Mouse (Mus musculus) left cerebral cortex, adult 2 months (tissue): ENCODE data around the gene Hira. TPM values are rescaled to one million over a fixed set of nuclear protein-coding genes. Genes with fewer than 3 reads are reported as not detected.
"Not testable (repeated sequence)": the region's sequence is repeated elsewhere in the genome, so short reads cannot be mapped to it uniquely, and the experiment has no call there.

Experiments
- DNase-seq, 2 experiments: peaks; one replicate each; pipeline ENCODE4 v3.0.0; 2021 to 2022; ENCODE audit warnings: low spot score in 2 of 2, mixed read lengths in 1 of 2; ENCODE audit errors: extremely low spot score in 1 of 2
- H3K27ac ChIP-seq: fragments of 200-600 bp; 2 replicates; pipeline ENCODE4 v1.8.1; 2022
- H3K4me3 ChIP-seq: fragments of 200-600 bp; 2 replicates; pipeline ENCODE4 v1.8.1; 2022
- CTCF ChIP-seq: fragments of 200-600 bp; IDR thresholded peaks from 2 replicates; pipeline ENCODE4 v1.8.1; 2022; ENCODE audit warnings: antibody characterized with exemption, mild to moderate bottlenecking, moderate library complexity
- intact Hi-C: fragments of 180-260 bp; cut with DNase I; formaldehyde crosslinking; loops from one replicate; pipeline ENCODE4 v1.15.1; 2025
- long read RNA-seq, 2 experiments: library from polyadenylated mRNA; stranded (forward); transcript quantifications; one replicate each; pipeline ENCODE4 v2.0.0; 2021; ENCODE audit warnings: borderline mapping rate in 2 of 2
- total RNA-seq, 2 experiments: library from RNA; stranded (reverse); gene quantifications; 2 replicates each; pipeline ENCODE4 v1.2.3; 2021

Hira gene
- 10 to 100 TPM; 82.1 to 93.6 TPM for total RNA-seq
- long read RNA-seq, experiment 1, partial matches to known transcripts: 3 of 3 reads
- long read RNA-seq, experiment 1, other reads (novel, unspliced or antisense): 0 of 3 reads
- long read RNA-seq, experiment 2, partial matches to known transcripts: 2 of 3 reads
- long read RNA-seq, experiment 2, other reads (novel, unspliced or antisense): 1 of 3 reads

DNA sequence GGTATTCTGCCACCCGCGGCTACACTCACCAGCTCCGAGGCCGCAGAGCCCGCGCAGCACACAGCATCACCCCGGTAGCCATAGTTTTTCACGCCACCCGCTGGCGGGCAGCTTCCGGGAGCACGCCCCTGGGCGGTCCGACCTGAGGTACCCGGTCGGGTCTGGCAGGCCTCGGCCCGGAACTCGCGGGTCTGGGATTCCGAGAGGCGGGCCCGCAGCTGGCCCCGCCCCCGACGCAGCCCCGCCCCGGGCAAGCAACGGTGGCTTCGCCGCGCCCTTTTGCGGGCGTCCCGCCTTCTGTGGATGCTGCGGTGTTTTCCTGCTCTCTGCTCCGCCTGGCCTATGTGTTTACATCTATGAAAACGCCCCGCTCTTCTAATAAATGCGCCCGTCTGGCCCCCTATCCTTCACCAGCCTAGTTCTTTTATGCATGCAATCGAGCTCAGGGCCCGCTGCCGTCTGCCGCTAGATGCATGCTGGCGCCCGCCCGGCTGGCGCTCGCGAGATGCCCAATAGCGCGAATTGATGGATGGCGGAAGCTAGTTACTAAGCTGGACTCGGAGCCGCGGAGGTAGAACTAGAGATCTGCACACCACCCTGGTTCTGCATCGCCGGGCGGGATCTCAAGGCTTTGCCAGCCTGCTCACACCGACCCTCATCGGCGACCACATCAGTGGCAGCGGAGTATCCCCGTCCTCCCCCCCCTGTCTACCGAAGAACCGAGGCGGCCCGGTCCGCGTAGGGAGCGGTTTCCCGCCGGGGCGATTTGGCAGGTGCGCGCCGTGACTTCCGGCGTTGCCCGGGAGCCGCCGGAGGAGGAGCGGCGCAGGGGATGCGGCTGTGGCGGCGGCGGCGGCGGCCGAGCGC is at the start of gene Hira, which contains the start of gene Mrpl40:
Hira (plus strand) TSS at position 596 of the 867 bp plus-strand sequence.
Mrpl40 (minus strand) TSS at position 421 of the 867 bp plus-strand sequence.
- intact Hi-C loops: no loop called here
- Histone ChIP-seq H3K4me3 (peak within 1 kb of the TSS; percentile 68), H3K27ac (peak within 1 kb of the TSS; percentile 96)
- TF ChIP-seq CTCF: no peak; the same call in none of the 2 replicates
- DNase-seq: peak; percentile 94 to 95

DNA sequence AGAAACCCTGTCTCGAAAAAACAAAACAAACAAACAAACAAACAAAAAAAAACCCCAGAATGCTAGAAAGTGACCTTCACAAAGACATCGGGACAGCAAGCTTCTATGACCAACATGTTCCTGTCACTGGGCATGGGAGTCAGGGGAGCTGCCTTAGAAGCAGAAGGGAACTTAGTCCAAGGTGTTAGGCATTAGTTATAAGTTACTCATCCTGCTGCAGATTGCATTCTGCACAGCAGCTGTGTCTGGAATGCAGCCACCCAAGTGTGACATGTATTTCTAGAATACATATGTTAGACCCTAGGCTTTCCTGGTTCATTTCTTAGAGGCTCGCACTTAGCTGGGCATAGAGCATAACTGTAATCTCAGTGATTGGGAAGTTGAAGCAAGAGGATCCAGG is 48.2 kb upstream of the Hira start:
- DNase-seq: no peak
- Histone ChIP-seq H3K27ac (no peak overlapping the region), H3K4me3 (no peak overlapping the region)
- intact Hi-C loops: no loop called here
- TF ChIP-seq CTCF: no peak

GRCm38 (mm10) chr16:18829102-18829501 is 47.7 kb upstream of the Hira start:
- Histone ChIP-seq H3K4me3 (no peak overlapping the region), H3K27ac (no peak overlapping the region)
- TF ChIP-seq CTCF: no peak
- no peak for DNase-seq
- intact Hi-C loops: no loop called here

DNA sequence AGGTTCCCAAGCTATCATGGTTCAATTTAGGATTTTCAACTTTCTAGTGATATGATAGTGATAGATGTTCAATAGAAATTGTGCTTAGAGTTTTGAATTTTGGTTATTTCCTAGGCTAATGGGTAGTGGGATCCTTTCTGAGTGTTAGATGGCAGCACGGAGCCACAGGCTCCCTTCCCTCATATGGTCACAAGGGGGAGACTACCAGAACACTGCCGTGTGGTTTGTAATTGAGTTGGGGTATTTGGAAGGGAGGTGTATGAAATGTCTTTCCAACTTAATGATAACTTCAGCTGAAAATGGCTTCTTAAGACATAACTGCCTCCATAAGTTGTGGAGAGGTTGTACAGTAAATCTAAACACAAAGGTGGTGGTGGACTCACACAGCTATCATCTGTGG is 43.4 kb upstream of the Hira start:
- Histone ChIP-seq H3K4me3 (no peak overlapping the region), H3K27ac (no peak overlapping the region)
- no peak for DNase-seq
- intact Hi-C loops: no loop called here
- peak; percentile 12 for TF ChIP-seq CTCF

DNA sequence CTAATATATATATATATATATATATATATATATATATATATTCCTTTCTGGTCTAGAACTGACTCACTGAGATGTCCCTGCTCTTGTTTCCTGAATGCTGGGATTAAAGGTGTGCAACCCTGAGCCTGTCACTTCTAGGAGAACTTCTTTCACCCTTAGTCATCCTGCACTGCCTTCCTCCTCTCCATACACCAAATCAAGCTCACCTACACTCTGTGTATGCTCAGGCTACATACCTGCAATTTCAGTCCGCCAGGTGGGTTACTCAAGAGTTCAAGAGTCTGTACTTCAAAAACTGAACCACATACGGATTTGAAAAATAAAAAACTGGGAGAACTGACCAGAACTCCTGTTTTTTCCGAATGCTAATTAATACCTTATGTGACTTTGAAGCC is 40.8 kb upstream of the Hira start:
- no peak for TF ChIP-seq CTCF
- Histone ChIP-seq H3K27ac (no peak overlapping the region; the same call in 1 of the 2 replicates), H3K4me3 (peak overlapping the region; percentile 58)
- intact Hi-C loops: no loop called here
- no peak for DNase-seq

DNA sequence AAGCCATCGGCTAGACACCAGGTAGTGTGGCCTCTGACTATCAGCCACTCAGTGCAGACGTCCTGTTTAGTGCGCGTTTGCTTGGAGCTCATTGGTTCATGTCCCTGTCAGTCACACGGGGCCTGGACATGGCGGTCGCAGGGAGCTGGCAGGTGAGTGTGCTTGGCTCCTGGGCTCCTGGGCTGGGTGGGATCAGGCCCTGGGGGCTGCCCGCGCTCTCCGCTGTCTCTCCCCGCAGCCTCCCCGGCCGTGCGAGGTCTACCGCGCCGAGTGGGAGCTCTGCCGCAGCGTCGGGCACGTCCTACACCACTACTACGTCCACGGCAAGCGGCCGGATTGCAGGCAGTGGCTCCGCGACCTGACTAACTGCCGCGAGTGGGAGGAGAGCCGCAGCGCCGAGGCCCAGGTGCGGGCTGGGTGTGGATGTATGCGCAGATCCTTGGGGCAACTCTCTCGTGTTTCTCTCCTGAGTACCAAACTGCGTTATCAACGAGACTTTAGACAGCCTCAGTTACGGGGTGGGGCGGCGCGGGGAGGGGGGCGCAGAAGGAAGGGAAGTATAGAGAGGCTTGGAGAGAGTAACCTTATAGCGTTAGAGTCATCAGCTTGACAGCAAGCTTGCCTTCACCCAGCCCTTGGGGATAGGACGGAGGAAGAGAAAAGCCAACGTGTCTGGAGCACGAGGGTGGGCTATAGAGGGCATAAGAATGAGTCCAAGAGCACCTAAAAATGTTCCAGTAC is 40.2 kb upstream of the Hira start, which contains the start of the genes 2510002D24Rik and Gm28539:
2510002D24Rik (plus strand) TSS at position 111 of the 741 bp plus-strand sequence.
Gm28539 (plus strand) TSS at position 117 of the 741 bp plus-strand sequence.
- peak within 1 kb of the TSS; percentile 58 for H3K4me3 ChIP-seq
- TF ChIP-seq CTCF: no peak
- peak within 1 kb of the TSS; percentile 89 for H3K27ac ChIP-seq
- intact Hi-C loops: no loop called here
- DNase-seq: peak; percentile 92 to 94

DNA sequence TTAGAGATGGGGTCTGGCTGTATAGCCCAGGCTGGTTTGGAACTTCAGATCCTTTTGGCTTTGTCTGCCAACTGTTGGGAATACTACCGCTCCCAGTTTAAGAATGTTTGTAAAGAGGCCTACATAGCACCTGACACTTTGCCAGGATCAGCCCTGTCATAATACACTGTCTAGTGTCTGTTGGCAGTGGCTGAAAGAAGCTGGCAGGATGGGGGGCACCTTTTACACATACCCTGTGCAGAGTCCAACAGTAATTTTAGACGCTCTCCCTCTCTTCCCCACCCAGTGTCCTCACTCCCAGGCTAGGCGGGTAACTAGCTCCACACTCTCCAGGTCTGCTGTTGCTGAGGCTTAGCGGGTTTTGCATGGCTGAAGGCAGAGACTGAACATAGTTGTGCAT is 38.5 kb upstream of the Hira start:
- intact Hi-C loops: no loop called here

DNA sequence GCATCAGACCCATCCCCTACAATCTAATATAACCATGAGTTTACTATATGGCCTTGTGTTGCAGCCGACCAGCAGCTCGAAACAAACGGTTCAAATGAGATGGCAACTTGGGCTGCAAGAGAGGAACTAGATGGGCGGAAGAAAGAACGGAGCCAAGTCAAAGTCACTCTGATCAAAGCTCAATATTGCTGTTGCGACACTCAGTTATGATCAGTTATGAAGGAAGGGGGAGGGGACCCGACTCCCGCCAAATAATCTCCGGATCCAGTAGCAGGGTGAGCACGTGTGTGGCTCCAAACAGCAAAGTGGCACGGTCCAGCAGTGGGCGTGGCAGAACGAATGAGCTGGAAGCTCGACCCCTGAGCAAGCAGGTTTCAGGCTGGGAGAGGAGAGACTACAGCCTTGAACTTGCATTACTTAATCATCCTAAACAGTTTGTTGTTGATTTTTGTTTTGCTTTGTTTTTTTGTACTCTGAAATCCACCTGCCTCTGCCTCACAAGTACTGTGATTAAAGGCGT is 30.5 kb upstream of the Hira start:
- intact Hi-C loops: no loop called here
- TF ChIP-seq CTCF: no peak
- Histone ChIP-seq H3K4me3 (no peak overlapping the region), H3K27ac (no peak overlapping the region)
- no peak for DNase-seq

More for the DNA sequence above, 38.5 kb upstream of the Hira start:
- H3K27ac ChIP-seq: no peak overlapping the region
- DNase-seq: no peak
- H3K4me3 ChIP-seq: no peak overlapping the region
- no peak for TF ChIP-seq CTCF

- H3K27ac ChIP-seq, intact Hi-C loops, H3K4me3 ChIP-seq, DNase-seq: not testable (repeated sequence)
These were observed 27.2 kb upstream of the Hira start for GRCm38 (mm10) chr16:18849521-18850190.

DNA sequence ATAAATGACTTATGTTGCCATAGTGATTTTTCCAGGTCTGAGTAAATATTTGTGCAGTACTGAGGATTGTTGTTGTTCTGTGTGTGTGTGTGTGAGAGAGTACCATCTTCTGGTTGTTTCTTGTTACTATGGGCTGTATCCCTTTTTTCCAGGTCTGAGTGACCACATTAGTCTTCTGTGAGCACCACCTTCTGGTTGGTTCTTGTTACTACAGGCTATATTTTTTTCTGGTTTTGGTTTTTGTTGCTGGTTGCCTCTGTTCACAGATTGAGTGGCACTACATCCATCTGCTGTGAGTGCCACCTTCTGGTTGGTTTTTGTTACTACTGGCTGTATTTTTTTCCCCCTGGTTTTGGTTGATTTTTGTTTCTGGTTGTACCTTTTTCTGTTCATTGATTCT is 18.3 kb upstream of the Hira start:
- H3K27ac ChIP-seq: no peak overlapping the region
- intact Hi-C loops: loop anchor here (5.0 kb wide), 1 partner anchor 161 kb away; no protein-coding TSS in a partner anchor
- peak; percentile 72 for TF ChIP-seq CTCF
- no peak overlapping the region for H3K4me3 ChIP-seq
- DNase-seq: no peak

DNA sequence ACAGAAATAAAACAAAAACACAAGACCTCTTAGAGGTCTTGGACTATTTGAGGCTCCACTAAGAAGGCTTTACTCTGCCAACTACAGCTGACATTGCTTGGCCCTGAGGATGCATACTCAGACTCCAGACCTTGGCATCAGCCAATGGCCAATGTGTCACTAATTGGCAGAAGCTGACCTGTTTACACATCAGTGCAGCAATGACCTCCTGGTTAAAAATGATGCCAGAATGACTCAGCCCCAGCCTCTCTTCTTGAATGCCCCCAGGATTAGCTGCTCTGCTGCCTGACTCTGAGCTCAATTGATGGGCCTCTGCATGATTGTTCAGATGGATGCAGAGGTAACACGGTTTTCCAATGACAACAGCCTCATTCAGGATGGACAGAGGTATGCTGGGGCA is 16.7 kb upstream of the Hira start:
- DNase-seq: no peak
- no peak overlapping the region for H3K27ac ChIP-seq
- intact Hi-C loops: no loop called here
- no peak overlapping the region for H3K4me3 ChIP-seq
- TF ChIP-seq CTCF: no peak

DNA sequence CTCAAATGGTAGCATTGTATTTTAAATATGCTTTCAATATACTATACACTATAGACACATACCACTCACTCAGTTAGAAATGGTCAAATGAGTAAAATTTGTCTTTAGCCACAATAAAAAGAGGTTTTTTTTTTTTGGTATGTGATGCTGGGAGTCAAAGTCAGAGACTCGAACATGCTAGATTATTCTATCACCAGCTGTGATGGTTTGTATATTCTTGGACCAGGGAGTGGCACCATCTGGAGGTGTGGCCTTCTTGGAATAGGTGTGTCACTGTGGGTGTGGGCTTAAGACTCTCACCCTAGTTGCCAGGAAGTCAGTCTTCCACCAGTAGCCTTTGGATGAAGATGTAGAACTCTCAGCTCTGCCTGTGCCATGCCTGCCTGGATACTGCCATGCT is 6.3 kb upstream of the Hira start:
- intact Hi-C loops, DNase-seq, H3K4me3 ChIP-seq, H3K27ac ChIP-seq: not testable (repeated sequence)
